Mouse (Mus musculus): ENCODE results near the gene Syt5.
"Not testable (repeated sequence)": the region's sequence is repeated elsewhere in the genome, so short reads cannot be mapped to it uniquely, and the experiment has no call there.

The Syt5 gene

DNA sequence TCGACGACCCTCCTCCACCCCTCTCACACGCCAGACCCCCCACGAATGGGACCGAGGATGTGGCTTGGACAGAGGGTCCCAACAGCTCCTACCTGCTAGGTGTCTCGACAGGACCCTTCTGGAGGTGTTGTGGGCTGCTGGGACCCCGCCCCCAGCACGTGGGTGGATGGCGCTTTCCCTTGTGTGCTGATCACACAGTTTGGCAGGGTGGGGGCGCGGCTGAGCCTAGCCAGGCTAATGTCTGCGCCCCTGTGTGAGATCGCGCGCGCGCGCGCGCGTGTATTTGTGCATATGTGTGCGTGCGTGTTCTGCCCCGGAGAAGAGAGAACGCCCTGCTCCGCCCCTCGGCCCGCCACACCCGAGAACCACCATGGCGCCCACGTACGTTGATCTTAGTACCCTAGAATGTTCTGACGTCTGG lies at the start of gene Syt5:
Gene Syt5 (minus strand): TSS at position 321 of the 421 bp plus-strand sequence.
- DNase-seq: no peak

DNA sequence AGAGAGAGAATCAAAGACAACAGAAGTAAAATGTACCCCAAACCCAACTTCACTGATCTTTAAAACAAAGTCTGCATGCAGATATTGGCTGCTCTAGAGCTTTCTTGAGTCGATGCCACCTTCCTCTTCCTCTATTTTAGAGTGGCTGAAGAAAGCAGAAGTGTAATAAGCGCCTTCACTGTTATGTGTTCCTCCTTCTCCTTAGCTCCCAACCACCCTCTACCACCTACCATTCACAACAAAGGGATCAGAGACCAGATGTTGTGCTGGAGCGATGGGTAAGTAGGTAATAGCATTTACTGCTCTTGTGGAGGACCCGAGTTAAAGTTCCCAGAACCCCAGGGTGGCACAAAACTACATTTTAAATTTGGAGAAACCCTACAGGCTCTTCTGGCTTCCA lies 49.7 kb upstream of the Syt5 start:
- not testable (repeated sequence) for DNase-seq

DNA sequence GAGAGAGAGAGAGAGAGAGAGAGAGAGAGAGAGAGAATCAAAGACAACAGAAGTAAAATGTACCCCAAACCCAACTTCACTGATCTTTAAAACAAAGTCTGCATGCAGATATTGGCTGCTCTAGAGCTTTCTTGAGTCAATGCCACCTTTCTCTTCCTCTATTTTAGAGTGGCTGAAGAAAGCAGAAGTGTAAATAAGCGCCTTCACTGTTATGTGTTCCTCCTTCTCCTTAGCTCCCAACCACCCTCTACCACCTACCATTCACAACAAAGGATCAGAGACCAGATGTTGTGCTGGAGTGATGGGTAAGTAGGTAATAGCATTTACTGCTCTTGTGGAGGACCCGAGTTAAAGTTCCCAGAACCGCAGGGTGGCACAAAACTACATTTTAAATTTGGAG lies 34.1 kb upstream of the Syt5 start:
- not testable (repeated sequence) for DNase-seq

DNA sequence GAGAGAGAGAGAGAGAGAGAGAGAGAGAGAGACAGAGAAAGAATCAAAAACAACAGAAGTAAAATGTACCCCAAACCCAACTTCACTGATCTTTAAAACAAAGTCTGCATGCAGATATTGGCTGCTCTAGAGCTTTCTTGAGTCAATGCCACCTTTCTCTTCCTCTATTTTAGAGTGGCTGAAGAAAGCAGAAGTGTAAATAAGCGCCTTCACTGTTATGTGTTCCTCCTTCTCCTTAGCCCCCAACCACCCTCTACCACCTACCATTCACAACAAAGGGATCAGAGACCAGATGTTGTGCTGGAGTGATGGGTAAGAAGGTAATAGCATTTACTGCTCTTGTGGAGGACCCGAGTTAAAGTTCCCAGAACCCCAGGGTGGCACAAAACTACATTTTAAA lies 25.0 kb upstream of the Syt5 start:
- DNase-seq: not testable (repeated sequence)

DNA sequence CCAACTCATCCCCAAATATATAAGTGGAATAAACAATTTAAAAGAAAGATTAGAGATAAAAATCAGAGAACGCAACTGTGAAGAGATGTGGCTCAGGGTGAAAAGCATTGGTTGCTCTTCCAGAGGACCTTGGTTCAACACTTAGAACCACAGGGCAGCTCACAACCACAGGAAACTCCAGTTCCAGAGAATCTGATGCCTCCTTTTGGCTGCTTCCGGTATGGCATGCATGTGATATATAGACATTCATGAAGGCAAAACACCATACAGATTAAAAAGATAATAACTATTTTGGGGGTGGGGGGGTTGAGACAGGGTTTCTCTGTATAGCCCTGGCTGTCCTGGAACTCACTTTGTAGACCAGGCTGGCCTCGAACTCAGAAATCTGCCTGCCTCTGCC lies 15.3 kb upstream of the Syt5 start:
- no peak for DNase-seq

DNA sequence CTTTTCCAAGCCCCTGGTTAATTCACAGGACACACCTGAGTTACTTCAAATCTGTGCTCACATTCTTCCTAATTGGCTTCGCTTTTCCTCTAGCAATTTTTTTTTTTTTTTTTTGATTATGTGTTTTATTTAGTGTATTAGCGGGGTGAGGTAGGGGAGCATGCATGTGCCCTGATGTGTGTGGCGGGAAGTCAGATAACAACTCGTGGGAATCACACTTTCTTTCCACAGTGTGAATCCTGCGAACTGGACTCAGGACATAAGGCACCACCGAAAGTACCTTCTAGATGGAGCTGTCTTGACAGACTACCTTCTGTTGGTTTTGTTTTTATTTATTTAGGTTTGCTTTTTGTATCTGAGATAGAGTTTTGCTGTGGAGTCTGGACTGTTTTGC lies 9.8 kb upstream of the Syt5 start:
- no peak for DNase-seq

DNA sequence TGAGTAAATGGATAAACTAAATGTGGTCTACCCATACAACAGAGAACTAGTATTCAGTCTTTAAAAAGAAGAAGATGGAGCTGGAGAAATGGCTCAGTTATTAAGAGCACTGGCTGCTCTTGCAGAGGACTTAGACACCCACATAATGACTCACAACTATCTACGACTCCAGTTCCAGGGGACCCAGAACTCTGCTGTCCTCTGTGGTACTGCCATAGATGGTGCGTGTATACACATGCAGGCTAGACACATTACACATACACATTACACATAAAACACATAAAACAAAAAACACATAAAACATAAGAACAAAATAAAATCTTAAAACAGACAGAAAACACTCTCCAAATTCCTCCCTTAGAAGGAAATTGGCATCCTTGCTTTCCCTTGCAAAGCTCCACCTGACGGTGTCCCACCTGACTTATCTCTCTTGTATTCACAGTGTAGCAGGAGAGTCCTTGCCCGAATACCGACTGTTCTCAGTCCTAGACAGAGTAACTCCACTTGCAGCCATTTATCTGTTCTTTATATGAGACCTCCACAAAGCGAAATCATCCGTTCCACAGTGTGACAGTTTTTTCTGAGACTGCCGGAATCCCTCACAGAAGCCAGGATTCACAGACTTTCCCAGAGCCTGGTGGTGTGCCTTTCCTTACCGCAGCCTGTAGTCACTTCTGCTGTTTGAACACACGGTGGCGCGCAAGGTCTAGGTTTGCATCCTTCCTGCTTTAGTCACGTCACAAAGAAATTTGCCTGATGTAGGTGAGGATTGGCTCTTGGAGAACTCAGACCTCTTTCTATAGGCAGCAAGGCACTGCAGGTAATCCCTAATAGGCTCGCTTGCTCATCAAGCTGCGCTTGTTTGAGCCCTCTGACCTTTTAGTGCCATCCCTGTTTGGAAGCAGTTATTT lies 9.2 kb upstream of the Syt5 start:
- DNase-seq: peak; percentile 65

DNA sequence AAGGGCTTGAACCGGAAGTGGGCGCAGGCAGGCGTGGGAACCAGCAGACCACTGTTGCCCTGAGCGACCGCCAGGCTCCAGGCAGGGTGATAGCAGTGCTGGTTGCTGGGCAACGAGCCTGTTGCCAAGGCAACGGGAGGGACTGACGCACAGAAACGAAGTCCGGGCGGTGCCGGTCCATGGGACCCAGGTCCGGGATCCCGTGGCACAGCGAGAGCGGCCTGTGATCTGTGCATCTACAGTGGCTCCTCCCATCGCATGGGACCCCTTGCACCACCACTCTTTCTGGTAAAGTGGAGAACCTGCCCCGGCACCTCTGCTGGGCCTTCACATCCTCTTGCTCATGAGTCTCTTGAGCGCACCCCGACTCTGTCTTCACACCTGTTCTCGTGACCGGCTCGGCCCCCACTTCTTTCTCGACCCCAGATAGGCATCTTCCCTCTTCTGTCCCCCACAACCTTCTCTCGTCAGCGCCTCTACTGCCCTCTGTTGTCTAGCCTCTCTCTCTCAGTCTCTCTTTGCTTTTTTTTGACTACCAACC lies 680 bp downstream of the Syt5 start:
- DNase-seq: peak; percentile 33

DNA sequence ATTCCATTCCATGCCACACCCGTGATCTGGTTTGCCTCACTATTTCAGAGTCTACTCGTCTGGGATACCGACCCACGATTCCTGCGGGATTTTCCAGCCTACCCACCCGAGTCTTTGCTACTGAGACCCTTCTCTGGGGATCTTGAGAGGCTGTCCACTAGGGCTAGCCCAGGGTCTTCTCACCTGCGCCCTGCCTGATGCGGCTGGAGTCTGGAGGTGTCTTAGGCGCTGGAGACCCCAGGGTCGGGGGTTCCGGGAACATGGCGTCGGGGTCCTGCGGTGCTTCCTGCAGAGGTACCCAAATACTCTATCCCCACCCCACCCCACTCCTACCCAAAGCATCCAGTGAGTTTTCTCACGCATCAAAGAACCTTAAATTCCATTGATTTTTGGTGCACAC lies 1.3 kb downstream of the Syt5 start:
- no peak for DNase-seq

DNA sequence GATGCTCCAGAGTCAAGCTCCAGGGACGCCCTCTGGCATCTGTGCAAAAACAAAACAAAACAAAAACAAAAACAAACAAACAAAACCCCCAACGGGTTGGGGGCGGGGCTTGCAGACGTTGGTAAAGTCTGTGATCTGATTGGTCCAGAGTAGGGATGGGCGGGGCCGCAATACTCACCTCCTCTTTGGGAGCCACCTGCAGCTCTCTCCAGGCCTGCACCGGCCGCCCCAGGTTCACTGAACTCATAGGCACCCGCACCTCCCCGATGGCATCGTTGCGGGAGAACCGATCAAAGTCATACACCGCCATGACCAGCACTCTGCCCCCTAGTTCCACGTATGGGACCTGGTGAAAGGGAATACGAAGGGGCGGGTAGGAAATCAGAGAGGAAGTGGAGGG lies 5.3 kb downstream of the Syt5 start:
- DNase-seq: no peak

DNA sequence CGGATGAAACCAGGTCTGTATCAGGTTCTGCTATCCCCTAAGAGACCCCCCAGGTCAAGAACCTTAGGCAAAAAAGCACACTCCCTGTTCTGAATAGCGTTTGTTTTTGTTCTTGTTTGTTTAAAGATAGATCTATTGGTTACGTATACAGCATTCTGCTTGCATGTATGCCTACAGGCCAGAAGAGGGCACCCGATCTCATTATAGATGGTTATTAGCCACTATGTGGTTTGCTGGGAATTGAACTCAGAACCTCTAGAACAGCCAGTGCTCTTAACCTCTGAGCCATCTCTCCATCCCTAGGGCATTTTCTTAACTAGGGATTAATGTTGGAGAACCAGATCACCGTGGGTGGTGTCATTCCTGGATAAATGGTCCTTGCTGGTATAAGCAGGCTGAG lies 6.0 kb downstream of the Syt5 start:
- DNase-seq: no peak

DNA sequence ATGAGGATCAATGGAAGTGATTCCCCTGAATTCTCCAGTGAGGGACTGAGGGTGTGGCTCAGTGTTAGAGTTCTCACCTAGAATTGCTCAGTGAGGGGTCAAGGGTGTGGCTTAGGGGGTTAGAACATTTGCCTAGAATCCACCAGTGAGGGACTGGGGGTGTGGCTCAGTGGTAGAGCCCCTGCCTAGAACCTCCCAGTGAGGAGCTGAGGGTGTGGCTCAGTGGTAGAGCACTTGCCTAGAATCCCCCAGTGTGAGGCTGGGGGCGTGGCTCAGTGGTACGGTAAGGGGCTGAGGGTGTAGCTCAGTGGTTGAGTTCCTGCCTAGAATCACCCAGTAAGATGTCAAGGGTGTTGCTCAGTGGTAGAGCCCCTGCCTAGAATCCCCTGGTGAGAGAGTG lies 8.3 kb downstream of the Syt5 start:
- no peak for DNase-seq

DNA sequence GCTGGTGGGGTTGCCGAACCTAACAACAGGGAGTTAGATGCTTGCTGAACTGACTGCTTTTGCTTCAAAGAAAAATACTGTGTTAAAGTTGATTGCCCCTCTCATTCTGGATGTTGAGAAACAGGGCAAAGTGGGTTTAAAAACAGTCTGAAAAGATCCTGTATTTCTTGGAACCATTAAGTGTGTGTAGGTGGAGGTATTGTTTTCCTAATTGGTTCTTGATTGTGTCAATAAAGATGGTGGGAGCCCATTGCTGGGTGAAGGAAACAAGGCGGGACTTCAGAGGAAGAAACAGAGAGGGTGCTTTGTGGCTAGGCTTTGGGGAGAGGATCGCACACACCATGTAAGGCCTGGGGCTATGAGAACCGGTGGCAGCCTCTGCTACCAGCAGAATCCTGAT lies 10.2 kb downstream of the Syt5 start:
- no peak for DNase-seq

DNA sequence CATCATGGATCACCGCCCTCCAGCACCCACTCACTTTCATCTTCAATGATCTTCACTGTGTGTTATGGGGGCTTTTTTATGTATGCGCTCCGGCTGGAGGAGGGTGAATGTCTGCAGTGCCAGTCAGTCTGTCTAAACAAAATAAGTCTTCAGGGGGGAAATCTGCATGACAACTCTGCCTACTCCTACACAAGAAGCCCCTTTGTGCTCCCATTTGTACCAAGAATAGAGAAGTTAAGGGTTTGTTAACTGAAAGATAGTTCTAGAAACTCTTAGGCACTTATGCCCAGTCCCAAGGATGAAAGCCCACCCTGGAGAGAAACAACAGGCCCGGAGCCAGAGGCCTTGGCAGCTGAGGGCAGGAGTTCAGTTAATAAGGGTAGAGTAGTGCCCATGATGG lies 11.0 kb downstream of the Syt5 start:
- DNase-seq: no peak

DNA sequence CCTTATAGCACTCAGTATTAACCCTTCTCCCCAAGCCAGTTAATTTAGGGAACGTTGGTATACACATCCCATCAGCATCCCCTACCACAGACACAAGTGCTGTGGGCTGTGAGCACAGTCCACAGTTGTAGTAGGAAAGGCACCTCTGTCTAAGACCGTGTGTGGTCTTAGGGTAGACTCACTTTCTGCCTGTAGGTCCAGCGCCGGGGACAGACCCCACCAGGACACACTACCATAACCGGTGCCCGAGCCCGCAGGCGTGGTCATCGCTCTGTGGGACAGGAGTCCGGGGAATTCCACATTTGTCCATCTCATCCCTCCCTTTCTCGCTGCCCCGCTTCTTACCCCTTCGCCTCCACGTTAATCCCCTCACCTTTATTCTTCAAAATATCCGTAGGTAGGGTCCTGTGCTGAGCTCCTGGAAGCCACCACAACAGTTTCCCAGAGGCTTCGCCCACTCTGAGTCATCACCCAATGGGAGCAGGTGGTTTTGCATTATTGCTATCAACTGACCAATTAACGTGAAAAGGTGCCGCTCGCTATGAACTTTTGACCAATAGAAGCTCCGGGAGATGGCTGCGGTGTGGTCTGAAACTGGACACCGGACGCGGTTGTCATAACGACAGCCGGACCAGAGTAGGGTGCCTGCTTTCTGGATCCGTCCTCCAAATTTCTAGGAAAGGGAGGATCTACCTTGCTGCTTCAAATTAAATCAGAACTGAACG lies 15.2 kb downstream of the Syt5 start, which contains the start of gene Dnaaf3:
Gene Dnaaf3 (minus strand): TSS at position 449 of the 725 bp plus-strand sequence.
- peak; percentile 72 for DNase-seq

DNA sequence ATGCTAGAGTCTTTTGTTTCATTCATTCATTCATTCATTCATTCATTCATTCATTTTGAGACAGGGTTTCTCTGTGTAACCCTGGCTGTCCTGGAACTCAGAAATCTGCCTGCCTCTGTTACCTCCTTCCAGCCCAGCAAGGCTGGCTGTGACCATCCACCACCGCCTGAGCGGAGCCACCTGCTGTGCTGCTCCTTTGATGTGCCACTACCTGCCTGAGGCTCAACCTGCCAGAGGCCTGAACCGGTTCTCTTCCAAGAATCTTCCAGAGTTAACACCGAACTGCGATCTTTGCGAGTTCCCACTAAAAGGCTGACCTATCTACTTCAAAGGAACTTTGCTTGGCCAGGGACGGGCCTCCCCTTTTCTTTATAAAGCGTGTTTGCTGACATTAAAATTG lies 17.2 kb downstream of the Syt5 start:
- DNase-seq: not testable (repeated sequence)

DNA sequence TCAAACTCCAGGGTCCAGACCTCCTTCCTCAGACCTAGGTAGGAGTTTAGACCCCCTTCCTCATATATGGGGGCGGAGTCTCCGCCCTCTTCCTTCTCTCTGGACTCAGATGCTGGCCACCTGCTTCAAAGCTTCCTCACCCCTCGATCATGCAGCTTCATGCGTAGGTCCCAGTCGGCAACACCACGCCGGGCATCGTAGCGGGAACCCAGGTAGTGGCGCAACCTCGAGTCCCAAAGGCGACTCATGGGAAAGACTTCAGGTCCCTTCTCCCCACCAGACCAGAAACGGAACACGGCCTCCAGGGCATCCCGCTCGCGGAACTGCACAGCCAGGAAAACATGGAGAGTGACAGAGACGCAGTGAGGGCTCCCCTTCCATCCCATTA lies 20.0 kb downstream of the Syt5 start:
- no peak for DNase-seq

DNA sequence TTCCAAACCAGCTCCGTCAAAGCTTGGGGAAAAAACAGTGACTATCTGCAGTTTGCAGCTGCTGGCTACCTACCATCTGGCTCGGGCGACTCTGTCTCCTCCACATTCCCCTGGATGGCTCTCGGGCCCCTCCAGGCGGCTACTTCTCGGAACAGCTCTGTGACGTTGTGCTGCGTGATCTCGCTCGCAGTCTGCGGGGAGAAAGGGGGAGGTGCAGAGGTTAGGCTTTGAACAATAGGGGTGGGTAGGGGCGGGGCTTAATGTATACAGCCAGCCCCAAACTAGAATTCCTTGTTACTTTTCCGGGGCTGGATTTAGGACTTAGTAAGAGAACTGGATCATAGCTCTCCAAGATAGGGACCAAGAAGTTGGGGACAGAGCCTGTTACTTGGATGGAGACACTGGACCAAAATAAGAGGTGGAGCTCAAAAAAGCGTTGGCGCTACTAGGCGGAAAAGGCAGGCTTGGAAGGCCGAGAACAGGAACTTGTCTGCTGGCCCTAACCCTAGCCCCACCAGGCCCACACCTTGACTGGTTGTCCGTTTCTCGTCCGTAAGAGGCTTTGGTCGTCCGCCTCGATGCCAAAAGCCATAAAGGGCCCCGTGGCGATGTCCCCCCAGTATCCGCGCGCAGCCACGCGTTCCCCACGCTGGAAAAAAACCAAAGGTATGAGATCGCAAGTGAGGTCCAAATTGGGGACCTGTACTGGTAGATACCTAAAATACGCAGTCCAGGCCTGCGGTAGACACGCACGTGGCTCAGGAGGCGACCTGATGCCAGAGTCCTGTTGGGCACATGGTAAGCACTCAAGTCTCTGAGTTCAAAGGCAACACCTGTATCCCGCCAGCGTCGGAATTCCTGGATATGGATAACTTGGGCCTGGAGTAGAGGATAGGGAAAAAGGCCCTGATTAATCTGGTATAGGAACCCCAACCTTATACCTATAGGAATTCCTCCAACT lies 20.7 kb downstream of the Syt5 start:
- peak; percentile 57 for DNase-seq

DNA sequence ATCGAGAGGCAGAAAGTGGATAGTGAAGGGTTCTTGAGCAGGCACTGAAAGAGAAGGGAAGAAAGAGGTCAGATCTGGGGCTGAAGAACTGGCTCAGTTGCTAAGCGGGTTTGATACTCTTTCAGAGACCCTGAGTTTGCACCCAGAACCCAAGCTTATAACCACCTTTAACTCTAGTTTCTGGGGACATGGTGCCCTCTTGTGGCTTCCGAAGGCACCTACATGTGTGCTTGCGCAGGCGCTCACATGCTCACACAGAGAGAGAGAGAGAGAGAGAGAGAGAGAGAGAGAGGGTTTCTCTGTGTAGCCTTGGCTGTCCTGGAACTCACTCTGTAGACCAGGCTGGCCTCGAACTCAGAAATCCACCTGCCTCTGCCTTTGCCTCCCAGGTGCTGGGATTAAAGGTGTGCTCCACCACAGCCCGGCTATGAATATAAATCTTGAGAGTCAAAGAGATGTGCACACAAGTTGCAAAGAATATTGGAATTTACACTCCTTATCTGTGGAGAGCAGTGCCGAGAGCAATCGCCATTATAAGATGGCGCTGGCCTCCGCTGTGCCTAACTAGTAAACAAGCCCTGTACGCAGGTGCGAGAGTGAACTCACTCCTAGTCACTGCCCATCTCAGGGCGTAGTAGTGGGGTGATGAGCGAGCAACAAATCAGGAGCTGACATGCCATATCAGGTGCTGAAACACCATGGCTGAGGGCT lies 23.0 kb downstream of the Syt5 start, which contains the start of gene Tnni3:
Gene Tnni3 (minus strand): TSS at position 18 of the 711 bp plus-strand sequence.
- DNase-seq: peak; percentile 34

DNA sequence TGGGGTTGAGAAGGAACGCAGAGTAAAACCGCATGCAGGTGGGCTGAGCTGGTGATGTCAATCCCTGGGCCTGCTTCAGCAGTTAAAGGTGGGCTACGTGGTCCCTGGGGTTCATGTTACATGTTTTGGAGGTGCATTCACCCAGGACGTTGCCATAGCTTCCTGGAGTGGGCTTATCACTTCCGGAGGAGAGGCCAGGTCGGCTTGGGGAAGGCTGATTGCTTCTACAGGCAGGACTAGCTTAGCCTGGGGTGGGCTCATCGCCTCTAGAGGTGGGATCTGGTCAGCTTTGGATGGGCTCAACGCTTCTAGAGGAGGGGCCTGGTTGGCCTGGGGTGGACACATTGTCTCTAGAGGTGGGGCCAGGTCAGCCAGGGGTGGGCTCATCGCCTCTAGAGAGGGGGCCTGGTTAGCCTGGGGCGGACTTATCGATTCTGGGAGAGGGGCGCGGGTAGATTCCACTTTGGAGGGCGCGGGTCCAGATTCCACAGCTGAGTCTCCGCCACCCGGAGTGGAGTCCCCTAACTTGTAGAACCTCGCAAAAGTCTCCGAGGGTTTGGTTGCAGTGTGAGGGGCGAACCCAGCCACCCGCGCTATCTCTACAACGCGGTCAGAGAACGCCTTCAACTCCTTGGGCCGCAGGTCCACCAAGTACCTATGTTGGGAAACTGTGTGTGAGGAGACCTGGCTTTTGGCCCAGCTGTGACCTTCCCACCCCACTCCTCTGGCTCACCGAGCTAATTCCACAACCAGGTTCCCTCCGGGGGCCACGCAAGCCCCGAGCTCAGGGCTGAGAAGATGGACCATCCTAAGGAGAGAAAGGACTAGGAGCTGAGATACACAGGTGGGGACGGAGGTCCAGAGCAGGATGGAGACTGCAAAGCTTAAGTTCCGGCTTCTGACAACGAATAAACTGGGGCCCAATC lies 23.9 kb downstream of the Syt5 start:
- no peak for DNase-seq

DNA sequence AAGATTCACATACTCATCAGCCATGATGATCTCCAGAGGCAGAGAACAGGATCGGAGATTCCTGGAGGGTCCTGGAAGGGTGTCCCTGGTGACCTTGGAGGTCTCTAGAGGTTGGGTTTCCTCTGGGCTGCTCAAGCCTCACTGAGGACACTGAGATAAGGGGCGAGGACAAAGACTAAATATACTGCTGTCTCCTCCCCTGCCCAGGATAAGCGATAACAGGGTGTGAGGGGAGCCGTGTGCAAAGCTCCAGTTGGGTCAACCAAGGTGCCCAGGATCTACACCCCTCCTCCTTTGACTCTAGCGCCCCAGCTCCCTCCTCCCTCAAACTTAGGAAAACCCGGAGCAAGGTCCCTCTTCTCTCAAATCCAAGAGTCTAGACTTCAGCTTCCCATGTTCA lies 25.0 kb downstream of the Syt5 start:
- DNase-seq: no peak
